Mouse (Mus musculus) MEL (cell line): ENCODE results near the gene Exosc10.

ENCODE experiments used
- CHD2 ChIP-seq: IDR thresholded peaks from 2 replicates; pipeline ENCODE4 v1.6.1; 2011; ENCODE audit warnings: low read length, improper control_type of control experiment
- CTCF ChIP-seq, 3 experiments: IDR thresholded peaks in 2 of 3; conservative IDR thresholded peaks in 1 of 3; 2 replicates each; pipeline ENCODE4 v1.5.1; 2011 to 2012; ENCODE audit warnings: low read length in 3 of 3, low read depth in 2 of 3, mild to moderate bottlenecking in 2 of 3, improper control_type of control experiment in 1 of 3, inconsistent platforms in 1 of 3, mixed read lengths in 1 of 3, moderate library complexity in 1 of 3; ENCODE audit not compliant: control insufficient read depth in 1 of 3, insufficient read depth in 1 of 3, poor library complexity in 1 of 3, severe bottlenecking in 1 of 3
- EP300 ChIP-seq, 2 experiments: IDR thresholded peaks; 2 replicates each; pipeline ENCODE4 v1.6.1; 2011; ENCODE audit warnings: improper control_type of control experiment in 2 of 2, low read length in 2 of 2, low read depth in 1 of 2, mild to moderate bottlenecking in 1 of 2
- GATA1 ChIP-seq: IDR thresholded peaks from 2 replicates; pipeline ENCODE4 v1.6.1; 2011; ENCODE audit warnings: low read depth, low read length, improper control_type of control experiment
- NELFE ChIP-seq: IDR thresholded peaks from 2 replicates; pipeline ENCODE4 v1.6.1; 2011; ENCODE audit warnings: low read depth, low read length, improper control_type of control experiment
- POLR2A ChIP-seq, 2 experiments: IDR thresholded peaks; 2 replicates each; pipeline ENCODE4 v1.6.1; 2011 to 2012; ENCODE audit warnings: low read length in 2 of 2, mild to moderate bottlenecking in 2 of 2, control low read depth in 1 of 2, improper control_type of control experiment in 1 of 2, low read depth in 1 of 2, moderate library complexity in 1 of 2; ENCODE audit not compliant: control insufficient read depth in 1 of 2, insufficient read depth in 1 of 2, poor library complexity in 1 of 2
- POLR2AphosphoS5 ChIP-seq: IDR thresholded peaks from 2 replicates; pipeline ENCODE4 v1.6.1; 2012; ENCODE audit warnings: low read depth, borderline replicate concordance, mild to moderate bottlenecking, inconsistent platforms, low read length, moderate library complexity, mixed read lengths
- TAL1 ChIP-seq: IDR thresholded peaks from 2 replicates; pipeline ENCODE4 v1.6.1; 2012; ENCODE audit warnings: mild to moderate bottlenecking, inconsistent platforms, low read length, moderate library complexity, mixed read lengths
- USF2 ChIP-seq, 2 experiments: IDR thresholded peaks; 2 replicates each; pipeline ENCODE4 v1.6.1; 2011 to 2012; ENCODE audit warnings: improper control_type of control experiment in 2 of 2, low read length in 2 of 2, borderline replicate concordance in 1 of 2, inconsistent platforms in 1 of 2, low read depth in 1 of 2, mild to moderate bottlenecking in 1 of 2; ENCODE audit not compliant: insufficient read depth in 1 of 2
- ZMIZ1 ChIP-seq: IDR thresholded peaks from 2 replicates; pipeline ENCODE4 v1.6.1; 2012; ENCODE audit warnings: low read depth, mild to moderate bottlenecking, inconsistent platforms, low read length, improper control_type of control experiment, moderate library complexity

GRCm38 (mm10) chr4:148627246-148627645 lies 69.0 kb downstream of the Exosc10 start:
- no peak for TF ChIP-seq GATA1
- no peak for TF ChIP-seq USF2 (IDR thresholded peaks at IDR 0.05; ENCODE audit: borderline replicate concordance in 1 of 2, insufficient read depth in 1 of 2, low read depth in 1 of 2, low read length in 2 of 2)
- no peak for TF ChIP-seq CTCF (IDR thresholded peaks at IDR 0.05 in 2 of 3, conservative IDR thresholded peaks at IDR 0.05 in 1 of 3; ENCODE audit: control insufficient read depth in 1 of 3, insufficient read depth in 1 of 3, low read depth in 2 of 3, low read length in 3 of 3, poor library complexity in 1 of 3, severe bottlenecking in 1 of 3)
- TF ChIP-seq CHD2: no peak
- TF ChIP-seq POLR2AphosphoS5: no peak
- no peak for TF ChIP-seq POLR2A (IDR thresholded peaks at IDR 0.05; ENCODE audit: control insufficient read depth in 1 of 2, insufficient read depth in 1 of 2, low read depth in 1 of 2, low read length in 2 of 2, poor library complexity in 1 of 2)
- no peak; the same call in 1 of the 2 replicates for TF ChIP-seq NELFE
- TF ChIP-seq ZMIZ1: no peak
- TF ChIP-seq TAL1: no peak
- TF ChIP-seq EP300 (IDR thresholded peaks at IDR 0.05; ENCODE audit: low read depth in 1 of 2, low read length in 2 of 2): 0 out of 4 replicates have a peak, but pooled peaks of 1 of the 2 experiments have one; percentile 2
